Mouse (Mus musculus) embryonic fibroblast, embryonic 13.5 days (primary cell): ENCODE results near the gene Nhlrc3.

Source experiments
- CTCF ChIP-seq: IDR thresholded peaks from 2 replicates; pipeline ENCODE4 v1.5.1; 2011; ENCODE audit warnings: mild to moderate bottlenecking, control low read depth, low read length, moderate library complexity, borderline replicate concordance; ENCODE audit not compliant: insufficient read depth
- POLR2A ChIP-seq: IDR thresholded peaks from 2 replicates; pipeline ENCODE4 v1.6.1; 2011; ENCODE audit warnings: low read depth, mild to moderate bottlenecking, control low read depth, low read length, moderate library complexity

DNA sequence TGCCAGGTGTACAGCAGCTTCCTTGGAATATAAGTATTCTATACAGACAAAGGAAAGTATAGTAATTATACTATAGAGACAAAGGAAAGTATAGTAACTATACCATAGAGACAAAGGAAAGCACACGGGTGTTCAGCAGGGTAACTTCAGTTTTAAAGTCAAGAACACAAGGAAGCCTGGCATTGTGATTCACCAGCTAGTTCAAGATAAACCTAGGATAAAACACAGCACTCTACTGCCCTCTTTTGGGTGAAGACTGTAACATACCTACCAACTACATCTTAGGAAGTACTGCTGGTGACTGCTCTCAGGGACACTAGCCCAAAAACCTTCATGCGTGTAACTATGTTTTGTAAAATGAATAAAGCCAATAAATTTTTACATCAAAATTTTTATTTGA lies 14.9 kb downstream of the Nhlrc3 start:
- TF ChIP-seq POLR2A (no peak), CTCF (no peak)
